Mouse (Mus musculus) C2C12 (cell line): ENCODE measurements around the gene Ncf4.

Experiments used
- CEBPB ChIP-seq: IDR thresholded peaks from one replicate; pipeline ENCODE4 v1.6.1; 2011; ENCODE audit warnings: low read depth, mild to moderate bottlenecking, control low read depth, moderate library complexity
- CTCF ChIP-seq: IDR thresholded peaks from one replicate; pipeline ENCODE4 v1.5.1; 2011; ENCODE audit not compliant: control insufficient read depth, insufficient read depth, insufficient read length
- MAX ChIP-seq: IDR thresholded peaks from one replicate; pipeline ENCODE4 v1.6.1; 2011; ENCODE audit warnings: mild to moderate bottlenecking, control low read depth
- MYOD1 ChIP-seq: IDR thresholded peaks from one replicate; pipeline ENCODE4 v1.6.1; 2011; ENCODE audit warnings: low read depth; ENCODE audit not compliant: control insufficient read depth, insufficient read length
- MYOG ChIP-seq: IDR thresholded peaks from one replicate; pipeline ENCODE4 v1.6.1; 2011; ENCODE audit not compliant: control insufficient read depth, insufficient read length; ENCODE audit errors: extremely low read depth
- USF1 ChIP-seq: IDR thresholded peaks from one replicate; pipeline ENCODE4 v1.6.1; 2011; ENCODE audit warnings: low read depth, mild to moderate bottlenecking, control low read depth, moderate library complexity

DNA sequence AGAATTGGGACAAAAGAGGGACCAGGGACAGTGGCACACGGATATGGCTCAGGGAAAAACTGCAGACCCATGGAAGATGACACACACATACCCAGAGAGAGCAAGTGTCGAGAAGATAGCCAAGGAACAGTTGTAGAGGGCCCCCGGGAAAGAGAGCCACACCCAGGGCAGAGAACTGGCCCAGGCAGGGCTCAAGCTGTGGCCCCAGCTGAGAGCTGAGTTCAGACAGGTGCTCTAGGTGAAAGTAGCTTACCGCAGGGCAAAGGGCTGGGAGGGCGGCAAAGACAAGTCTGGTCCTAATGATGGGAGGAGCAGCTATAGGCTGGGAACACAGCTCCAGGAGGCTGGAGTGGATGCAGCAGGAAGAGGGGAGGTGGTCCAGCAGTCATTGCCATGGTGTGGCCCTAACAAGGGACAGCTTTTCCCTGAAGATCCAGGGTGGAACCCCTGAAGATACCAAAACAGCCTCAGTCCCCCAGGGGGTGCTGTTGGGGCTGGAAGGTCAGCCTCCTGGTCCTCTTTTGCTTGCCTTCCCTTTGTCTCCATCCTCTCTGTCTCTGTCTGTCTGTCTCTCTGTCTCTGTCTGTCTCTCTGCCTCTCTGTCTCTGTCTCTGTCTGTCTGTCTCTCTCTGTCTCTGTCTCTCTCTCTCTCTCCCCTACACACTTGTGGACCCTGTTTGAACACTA is 9.6 kb upstream of the Ncf4 start:
- TF ChIP-seq CTCF (no peak), MYOD1 (no peak), MAX (no peak), USF1 (no peak), MYOG (no peak), CEBPB (no peak)
